Mouse (Mus musculus) liver, embryonic 16.5 days (tissue): ENCODE data around the gene Mapk3. TPM values are rescaled to one million over a fixed set of nuclear protein-coding genes. Genes with fewer than 3 reads are reported as not detected.

Experiments
- ATAC-seq: fragments of 200-750 bp; cut with Nextera tagmentation; 2 replicates; pipeline ENCODE4 v1.8.0; 2017; ENCODE audit warnings: low read depth, mild to moderate bottlenecking, moderate number of reproducible peaks, moderate library complexity
- H3K27ac ChIP-seq: fragments of 300-500 bp; sonication (generic); 2 replicates; pipeline ENCODE4 v1.5.1; 2014; ENCODE audit warnings: mild to moderate bottlenecking, low read length
- H3K27me3 ChIP-seq: fragments of 300-500 bp; sonication (generic); 2 replicates; pipeline ENCODE4 v1.6.1; 2014; ENCODE audit warnings: low read depth, low read length, mixed read lengths; ENCODE audit not compliant: control insufficient read depth, insufficient read depth
- H3K36me3 ChIP-seq: fragments of 300-500 bp; sonication (generic); 2 replicates; pipeline ENCODE4 v1.6.1; 2014; ENCODE audit warnings: mild to moderate bottlenecking; ENCODE audit not compliant: control insufficient read depth, insufficient read depth
- H3K4me1 ChIP-seq: fragments of 300-500 bp; sonication (generic); 2 replicates; pipeline ENCODE4 v1.6.1; 2014; ENCODE audit warnings: low read depth, low read length, mixed read lengths; ENCODE audit not compliant: control insufficient read depth
- H3K4me2 ChIP-seq: fragments of 300-500 bp; sonication (generic); 2 replicates; pipeline ENCODE4 v1.6.1; 2014; ENCODE audit warnings: low read depth, low read length, mixed read lengths
- H3K4me3 ChIP-seq: fragments of 300-500 bp; sonication (generic); 2 replicates; pipeline ENCODE4 v1.5.1; 2014; ENCODE audit warnings: low read depth, mild to moderate bottlenecking, low read length
- H3K9ac ChIP-seq: fragments of 300-500 bp; sonication (generic); 2 replicates; pipeline ENCODE4 v1.6.1; 2014; ENCODE audit warnings: low read depth, low read length
- H3K9me3 ChIP-seq: fragments of 300-500 bp; sonication (generic); replicated peaks from 2 replicates; pipeline ENCODE4 v1.6.1; 2016; ENCODE audit warnings: low read length; ENCODE audit not compliant: control insufficient read depth
- WGBS: fragments of 180-500 bp; shearing (Covaris S2); extraction: QIAGEN DNeasy Blood & Tissue Kit; methylation state at CpG from one replicate; pipeline ENCODE4 v1.1.7; 2014; ENCODE audit not compliant: insufficient replicate concordance; 5-methylcytosine and 5-hydroxymethylcytosine counted together
- polyA plus RNA-seq: library from polyadenylated mRNA; unstranded; fragments of >200 nt; fragmentation: Nextera tagmentation; extraction: Ambion mirVana; gene quantifications from 2 replicates; pipeline ENCODE4 v1.2.1, GENCODE M21; 2015

Mapk3 gene
- polyA plus RNA-seq, 1 experiment from 2014 or later: 22.3 TPM

DNA sequence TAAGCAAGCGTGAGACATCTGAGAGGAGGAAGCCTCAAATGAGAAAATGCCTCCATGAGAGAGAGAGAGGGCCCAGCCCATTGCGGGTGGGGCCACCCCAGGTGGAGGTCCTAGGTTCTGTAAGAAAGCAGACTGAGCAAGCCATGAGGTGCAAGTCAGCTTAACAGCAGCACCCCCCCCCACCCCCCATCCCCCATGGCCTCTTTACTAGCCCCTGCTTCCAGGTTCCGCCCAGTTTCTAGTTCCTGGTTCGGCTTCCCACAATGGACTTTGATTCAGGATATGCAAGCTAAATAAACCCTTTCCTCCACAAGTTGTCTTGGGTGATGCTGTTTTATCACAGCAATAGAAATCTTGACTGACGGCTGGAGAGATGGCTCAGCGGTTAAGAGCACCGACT is 10.6 kb upstream of the Mapk3 start:
- peaks cover 8% of the 10 kb centered on the region for H3K4me1 ChIP-seq
- H3K9me3 ChIP-seq: no peaks in the 10 kb centered on the region
- H3K36me3 ChIP-seq: no peaks in the 10 kb centered on the region
- no peak overlapping the region for H3K4me3 ChIP-seq
- H3K27ac ChIP-seq: no peak overlapping the region
- ATAC-seq: no peak
- no peak overlapping the region for H3K9ac ChIP-seq
- WGBS: 63% methylated on average over 7 of the region's 7 CpGs
- no peaks in the 10 kb centered on the region for H3K27me3 ChIP-seq
- no peak overlapping the region for H3K4me2 ChIP-seq

DNA sequence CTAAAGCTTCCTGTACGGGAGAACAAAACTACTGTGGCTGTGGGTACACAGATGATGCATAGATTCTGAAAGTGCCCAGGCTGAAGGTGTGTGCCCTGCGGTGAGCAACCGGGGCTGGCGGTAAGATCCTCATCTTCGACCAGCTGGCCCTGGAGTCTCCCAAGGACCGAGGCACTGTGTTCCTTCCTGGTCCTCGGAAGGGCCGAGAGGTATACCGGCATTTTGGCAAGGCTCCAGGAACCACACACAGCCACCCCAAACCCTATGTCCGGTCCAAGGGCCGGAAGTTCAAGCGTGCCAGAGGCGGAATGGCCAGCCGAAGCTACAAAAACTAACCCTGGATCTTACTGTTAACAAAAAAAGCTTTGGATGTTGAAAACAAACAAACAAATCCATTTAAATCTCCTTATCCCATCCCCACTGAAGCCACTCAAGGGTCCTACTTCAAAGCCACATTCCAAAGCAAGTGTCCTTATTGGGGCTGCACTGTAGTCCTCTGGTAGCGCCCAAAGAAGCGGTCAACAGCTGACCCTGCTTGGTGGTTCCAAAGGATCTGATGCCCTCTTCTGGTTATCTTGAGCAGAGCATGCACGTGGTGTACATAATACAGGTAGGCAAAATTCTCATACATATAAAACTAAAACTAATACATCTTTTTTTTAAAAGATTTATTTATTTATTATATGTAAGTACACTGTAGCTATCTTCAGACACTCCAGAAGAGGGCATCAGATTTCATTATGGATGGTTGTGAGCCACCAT is 9.6 kb upstream of the Mapk3 start:
- H3K36me3 ChIP-seq: no peaks in the 10 kb centered on the region
- H3K4me1 ChIP-seq: peaks cover 8% of the 10 kb centered on the region
- no peak overlapping the region for H3K27ac ChIP-seq
- H3K4me2 ChIP-seq: no peak overlapping the region
- H3K9ac ChIP-seq: no peak overlapping the region
- H3K4me3 ChIP-seq: no peak overlapping the region
- 83% methylated on average over 17 of the region's 17 CpGs for WGBS
- ATAC-seq: no peak
- no peaks in the 10 kb centered on the region for H3K9me3 ChIP-seq
- no peaks in the 10 kb centered on the region for H3K27me3 ChIP-seq

DNA sequence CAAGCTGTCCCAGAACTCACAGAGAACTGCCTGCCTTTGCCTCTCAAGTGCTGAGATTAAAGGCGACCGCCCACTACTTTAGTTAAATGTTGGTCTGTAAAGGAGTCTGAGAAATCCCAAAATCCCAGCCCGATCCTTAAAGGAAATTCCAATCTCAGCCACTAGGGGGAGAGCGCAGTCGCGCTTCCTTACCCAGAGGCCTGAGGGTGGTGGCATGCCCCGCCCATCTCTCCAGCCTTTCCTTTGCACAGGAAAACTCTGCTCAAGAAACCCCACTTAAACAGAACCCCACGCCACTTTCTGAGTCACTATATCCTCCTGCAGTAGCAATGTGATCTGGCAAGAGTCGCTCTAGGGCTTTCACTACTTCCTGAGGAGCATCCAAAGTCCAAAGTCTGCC is 4.5 kb upstream of the Mapk3 start:
- H3K9ac ChIP-seq: no peak overlapping the region
- peak overlapping the region; percentile 22; the same call in 1 of the 2 replicates for H3K4me2 ChIP-seq
- H3K27me3 ChIP-seq: no peaks in the 10 kb centered on the region
- ATAC-seq: peak; percentile 37; the same call in 1 of the 2 replicates
- H3K36me3 ChIP-seq: no peaks in the 10 kb centered on the region
- H3K9me3 ChIP-seq: no peaks in the 10 kb centered on the region
- H3K4me1 ChIP-seq: peaks cover 9% of the 10 kb centered on the region
- no peak overlapping the region for H3K4me3 ChIP-seq
- 3% methylated on average over 9 of the region's 9 CpGs for WGBS
- no peak overlapping the region for H3K27ac ChIP-seq

DNA sequence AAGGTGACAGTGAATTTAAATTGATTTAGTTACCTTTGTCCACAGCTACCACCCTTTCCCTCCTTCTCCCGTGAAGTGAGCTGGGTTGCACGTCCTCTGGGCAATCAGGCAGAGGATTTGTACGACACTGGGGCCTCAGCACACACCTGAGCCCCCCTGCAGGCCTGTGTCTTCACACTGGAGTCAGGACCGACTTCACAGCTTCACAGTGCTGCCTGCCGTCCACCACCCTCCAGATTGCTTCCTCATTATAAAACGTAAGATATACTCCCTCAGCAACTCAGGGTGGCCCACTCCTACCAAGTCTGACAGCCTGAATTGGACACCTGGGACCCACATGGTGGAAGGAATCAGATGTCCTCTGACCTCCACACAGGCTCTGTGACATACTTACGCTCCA is 862 bp upstream of the Mapk3 start:
- no peak for ATAC-seq
- Histone ChIP-seq H3K4me1 (peaks cover 38% of the 10 kb centered on the region), H3K4me3 (no peak overlapping the region), H3K36me3 (no peaks in the 10 kb centered on the region), H3K27ac (no peak overlapping the region), H3K4me2 (no peak overlapping the region), H3K27me3 (no peaks in the 10 kb centered on the region), H3K9ac (no peak overlapping the region), H3K9me3 (no peaks in the 10 kb centered on the region)
- 71% methylated on average over 7 of the region's 7 CpGs for WGBS

DNA sequence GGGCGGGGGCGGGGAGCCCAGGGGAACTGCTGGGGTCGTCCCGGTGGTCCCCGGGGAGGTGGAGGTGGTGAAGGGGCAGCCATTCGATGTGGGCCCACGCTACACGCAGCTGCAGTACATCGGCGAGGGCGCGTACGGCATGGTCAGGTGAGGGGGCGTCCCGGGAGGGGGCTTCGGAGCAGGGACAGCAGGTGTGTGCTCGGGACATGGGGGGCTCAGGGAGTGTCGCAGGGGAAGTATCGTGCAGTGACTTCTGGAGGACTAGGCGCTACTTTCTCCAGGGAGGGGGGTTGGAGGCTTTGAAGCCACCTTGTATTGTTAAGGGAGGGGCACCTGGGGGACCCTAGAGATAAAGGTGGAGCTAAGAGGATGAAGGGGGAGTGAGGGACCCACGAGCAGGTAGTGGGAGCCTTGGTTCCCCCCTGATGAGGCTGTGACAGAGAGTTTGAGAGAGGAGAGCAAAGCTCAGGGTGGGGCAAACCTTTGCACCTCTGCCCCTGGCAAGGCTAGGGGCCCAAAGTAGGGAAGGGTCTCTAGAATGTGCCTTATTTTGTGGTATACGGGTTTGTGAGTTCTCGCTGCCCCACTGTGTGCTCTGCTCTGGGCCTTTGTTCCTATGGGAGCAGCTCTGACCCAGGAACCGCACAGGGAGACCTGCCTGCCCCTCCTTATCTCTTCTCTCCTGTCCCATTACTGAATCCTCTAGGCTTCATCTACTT is 430 bp downstream of the Mapk3 start:
- Histone ChIP-seq H3K4me2 (peak overlapping the region; percentile 87), H3K4me3 (peak overlapping the region; percentile 80), H3K27me3 (no peaks in the 10 kb centered on the region), H3K4me1 (peaks cover 38% of the 10 kb centered on the region), H3K27ac (peak overlapping the region; percentile 87), H3K36me3 (0 out of 2 replicates have a peak, but pooled peaks cover 4% of the 10 kb centered on the region), H3K9me3 (no peaks in the 10 kb centered on the region), H3K9ac (peak overlapping the region; percentile 88)
- peak; percentile 14; the same call in 1 of the 2 replicates for ATAC-seq
- WGBS: under 1% methylated on average over 23 of the region's 24 CpGs

DNA sequence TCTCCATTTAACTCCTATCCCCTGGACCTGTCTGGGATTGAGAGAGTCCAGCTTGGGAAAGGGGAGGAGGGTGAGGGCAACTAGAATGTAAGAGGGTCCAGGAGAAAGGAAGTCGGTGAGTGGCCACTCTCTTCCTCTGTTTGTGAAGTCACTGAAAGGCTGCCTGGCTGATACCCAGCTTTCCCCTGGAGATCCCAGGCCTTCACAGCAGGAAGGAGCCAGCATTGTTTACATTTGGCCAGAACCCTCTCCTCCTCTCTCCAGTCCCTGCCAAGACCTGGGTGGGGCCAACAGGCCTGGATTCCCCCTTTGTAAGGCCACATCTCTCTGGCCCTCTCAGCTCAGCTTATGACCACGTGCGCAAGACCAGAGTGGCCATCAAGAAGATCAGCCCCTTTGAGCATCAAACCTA is 996 bp downstream of the Mapk3 start:
- Histone ChIP-seq H3K4me2 (peak overlapping the region; percentile 87), H3K27ac (peak overlapping the region; percentile 87), H3K9ac (peak overlapping the region; percentile 88), H3K4me3 (peak overlapping the region; percentile 80), H3K36me3 (0 out of 2 replicates have a peak, but pooled peaks cover 4% of the 10 kb centered on the region), H3K27me3 (no peaks in the 10 kb centered on the region), H3K4me1 (peaks cover 38% of the 10 kb centered on the region), H3K9me3 (no peaks in the 10 kb centered on the region)
- WGBS: 48% methylated on average over 3 of the region's 3 CpGs
- 0 out of 2 replicates have a peak, but pooled peaks have one; percentile 1 for ATAC-seq

DNA sequence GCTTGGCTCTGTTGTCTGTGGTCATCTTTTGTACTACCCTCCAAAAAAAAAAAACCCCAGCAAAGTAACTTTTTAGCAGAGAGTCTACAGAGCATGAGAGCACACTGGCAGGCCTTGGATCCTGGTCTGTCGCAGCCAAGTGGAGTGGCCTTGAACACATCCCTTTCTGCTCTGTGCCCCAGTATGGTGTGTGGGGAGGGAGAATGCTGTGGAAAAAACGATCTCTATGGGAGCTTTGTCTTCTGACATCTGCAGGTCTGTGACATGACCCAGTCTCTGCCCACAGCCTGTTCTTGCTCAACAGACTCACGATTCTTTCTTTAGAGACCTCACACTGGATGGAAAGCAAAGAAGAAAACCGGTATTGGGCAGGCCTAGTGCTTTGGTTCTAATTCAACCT is 1.6 kb downstream of the Mapk3 start:
- peak overlapping the region; percentile 87 for H3K27ac ChIP-seq
- no peaks in the 10 kb centered on the region for H3K9me3 ChIP-seq
- no peaks in the 10 kb centered on the region for H3K27me3 ChIP-seq
- H3K4me2 ChIP-seq: peak overlapping the region; percentile 87
- no peak for ATAC-seq
- no peak overlapping the region for H3K4me3 ChIP-seq
- WGBS: 44% methylated on average over 4 of the region's 4 CpGs
- H3K9ac ChIP-seq: no peak overlapping the region
- peaks cover 39% of the 10 kb centered on the region for H3K4me1 ChIP-seq
- 0 out of 2 replicates have a peak, but pooled peaks cover 4% of the 10 kb centered on the region for H3K36me3 ChIP-seq

DNA sequence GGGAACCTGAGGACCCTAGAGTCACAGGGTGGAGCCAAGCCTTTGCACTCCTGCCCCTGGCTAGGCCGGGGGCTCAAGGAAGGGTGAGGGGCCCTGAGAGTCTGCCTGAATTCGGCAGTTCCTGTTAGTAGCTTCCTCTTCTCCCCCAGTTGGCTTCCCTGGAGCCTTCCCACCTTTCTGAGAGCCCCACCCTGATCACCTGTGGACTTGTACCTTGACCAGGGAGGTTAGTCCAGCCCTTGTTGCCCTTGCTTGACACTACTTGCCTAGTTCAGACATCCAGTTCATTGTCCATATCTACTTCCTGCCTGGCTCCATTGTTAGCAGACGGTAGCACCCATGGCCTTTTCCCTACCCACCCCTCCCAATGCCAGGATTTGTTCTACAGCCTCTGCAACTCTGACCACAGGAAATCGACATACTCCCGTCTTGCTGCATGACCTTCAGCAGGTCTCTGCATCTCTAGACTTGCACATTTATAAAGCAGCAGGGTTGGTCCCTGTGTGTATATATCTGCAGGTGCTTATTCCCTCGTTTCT is 2.2 kb downstream of the Mapk3 start:
- peak overlapping the region; percentile 87; the same call in 1 of the 2 replicates for H3K27ac ChIP-seq
- WGBS: 29% methylated on average over 6 of the region's 6 CpGs
- H3K36me3 ChIP-seq: 0 out of 2 replicates have a peak, but pooled peaks cover 4% of the 10 kb centered on the region
- H3K4me1 ChIP-seq: peaks cover 42% of the 10 kb centered on the region
- H3K27me3 ChIP-seq: no peaks in the 10 kb centered on the region
- H3K9ac ChIP-seq: no peak overlapping the region
- no peaks in the 10 kb centered on the region for H3K9me3 ChIP-seq
- H3K4me2 ChIP-seq: peak overlapping the region; percentile 9; the same call in 1 of the 2 replicates
- H3K4me3 ChIP-seq: no peak overlapping the region
- ATAC-seq: no peak
